Mouse (Mus musculus) urinary bladder, adult 2 months (tissue): ENCODE measurements around the gene Vhl. TPM values are rescaled to one million over a fixed set of nuclear protein-coding genes. Genes with fewer than 3 reads are reported as not detected.

ENCODE experiments used
- DNase-seq: peaks from one replicate; pipeline ENCODE4 v3.0.0; 2022; ENCODE audit warnings: low spot score
- polyA plus RNA-seq: library from polyadenylated mRNA; depleted of rRNA; stranded (reverse); fragments of >200 nt; gene quantifications from 2 replicates; pipeline ENCODE4 v1.2.3, GENCODE M21; 2012

The Vhl gene
- polyA plus RNA-seq, 1 experiment: 14.9 TPM

GRCm38 (mm10) chr6:113624989-113625770, 1.4 kb downstream of the Vhl start:
- no peak for DNase-seq

GRCm38 (mm10) chr6:113630322-113630721, 6.6 kb downstream of the Vhl start:
- no peak for DNase-seq

- no peak for DNase-seq
Measured at GRCm38 (mm10) chr6:113632863-113633262, 9.1 kb downstream of the Vhl start.

GRCm38 (mm10) chr6:113638302-113639040, 14.7 kb downstream of the Vhl start, which contains the start of gene Irak2:
Gene Irak2 (plus strand): TSS chr6:113638467.
- peak; percentile 95 for DNase-seq

- DNase-seq: no peak
Measured at GRCm38 (mm10) chr6:113639201-113639600, 15.4 kb downstream of the Vhl start.

- DNase-seq: no peak
Measured at GRCm38 (mm10) chr6:113642605-113643004, 18.8 kb downstream of the Vhl start.

GRCm38 (mm10) chr6:113643021-113643420, 19.3 kb downstream of the Vhl start:
- no peak for DNase-seq

GRCm38 (mm10) chr6:113643967-113644366, 20.2 kb downstream of the Vhl start:
- no peak for DNase-seq

- DNase-seq: no peak
Measured at GRCm38 (mm10) chr6:113644808-113645207, 21.0 kb downstream of the Vhl start.

- no peak for DNase-seq
Measured at GRCm38 (mm10) chr6:113649346-113650196, 25.8 kb downstream of the Vhl start.

GRCm38 (mm10) chr6:113650197-113650640, 26.5 kb downstream of the Vhl start:
- no peak for DNase-seq

GRCm38 (mm10) chr6:113651626-113652025, 27.9 kb downstream of the Vhl start:
- no peak for DNase-seq

GRCm38 (mm10) chr6:113653551-113653950, 29.8 kb downstream of the Vhl start:
- DNase-seq: no peak

GRCm38 (mm10) chr6:113654102-113654501, 30.3 kb downstream of the Vhl start:
- no peak for DNase-seq

GRCm38 (mm10) chr6:113654753-113655397, 31.1 kb downstream of the Vhl start:
- no peak for DNase-seq

GRCm38 (mm10) chr6:113655475-113655874, 31.7 kb downstream of the Vhl start:
- DNase-seq: no peak

- peak; percentile 48 for DNase-seq
Measured at GRCm38 (mm10) chr6:113656847-113657246, 33.1 kb downstream of the Vhl start.

GRCm38 (mm10) chr6:113658226-113658625, 34.5 kb downstream of the Vhl start:
- no peak for DNase-seq

GRCm38 (mm10) chr6:113659648-113660491, 36.1 kb downstream of the Vhl start:
- DNase-seq: no peak
